8 mouse cellular contexts compared by ENCODE assay signal in the genomic region with DNA sequence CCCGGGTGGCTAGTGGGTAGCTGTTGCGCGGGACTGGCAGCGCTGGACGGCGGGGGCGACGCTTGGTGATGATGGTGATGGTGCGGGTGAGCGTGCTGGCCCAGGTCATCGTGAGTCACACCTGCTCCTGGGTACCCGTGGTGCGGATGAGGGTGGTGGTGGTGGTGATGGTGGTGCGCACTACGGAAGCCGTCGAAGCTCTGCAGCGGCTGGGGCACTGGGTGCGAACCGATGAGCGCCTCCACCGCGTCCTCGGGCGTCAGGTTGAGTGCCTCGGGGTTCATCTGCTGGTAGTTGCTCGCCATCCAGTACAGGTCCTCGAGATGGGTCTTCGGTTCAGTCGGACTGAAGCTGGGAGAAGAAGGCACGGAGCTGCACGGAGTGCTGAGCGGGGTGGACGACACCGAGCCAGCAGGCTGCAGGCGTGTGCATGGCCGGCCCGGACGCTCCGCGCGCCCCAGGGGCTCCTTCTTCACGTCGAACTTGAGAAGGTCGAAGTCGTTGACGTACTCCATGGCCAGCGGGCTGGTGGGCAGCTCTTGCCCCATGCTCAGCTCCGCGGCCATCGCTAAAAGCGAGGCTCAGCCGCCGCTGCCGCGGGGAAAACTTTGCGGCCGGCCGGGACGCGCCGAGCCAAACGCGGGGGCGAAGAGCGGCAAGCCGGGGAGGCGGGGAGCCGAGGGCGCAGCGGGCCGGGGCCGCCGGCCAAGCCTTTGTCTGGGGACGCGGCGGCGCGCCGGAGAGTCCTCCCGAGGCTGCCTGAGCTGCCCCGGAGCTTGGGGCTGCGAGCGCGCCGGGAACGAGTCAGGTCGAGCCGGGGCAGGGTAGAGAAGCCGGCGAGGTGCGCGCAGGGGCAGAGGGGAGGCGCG. TPM values are rescaled to one million over a fixed set of nuclear protein-coding genes. Genes with fewer than 3 reads are reported as not detected.
A peak's percentile ranks its signal among the peaks of the same experiment; 100 is the strongest.
DNase-seq lines count a peak whose midpoint lies in the region; ATAC-seq lines count a peak whose summit lies in the region.

No protein-coding gene starts in this region.

- H3K4me3 ChIP-seq in heart, embryonic 11.5 days (ENCODE audit: low read depth, low read length): peak overlapping the region; percentile 50
- H3K4me3 ChIP-seq in liver, embryonic 11.5 days (ENCODE audit: low read depth, low read length): peak overlapping the region; percentile 57
- peak overlapping the region; percentile 63 for H3K4me3 ChIP-seq in stomach, embryonic 16.5 days (replicated peaks; ENCODE audit: low read length)

- H3K27ac ChIP-seq in heart, embryonic 11.5 days (ENCODE audit: low read depth, low read length): 0 out of 2 replicates have a peak overlapping the region, but pooled peaks have one; percentile 13
- H3K27ac ChIP-seq in liver, embryonic 11.5 days (ENCODE audit: low read depth, low read length): no peak overlapping the region
- H3K27ac ChIP-seq in stomach, embryonic 16.5 days (ENCODE audit: low read length): peak overlapping the region; percentile 85

- intact Hi-C loops in heart, postnatal 10 days (cut with DNase I): loop anchor here (2.0 to 10.0 kb wide), 7 partner anchors 304 to 1454 kb away; no protein-coding TSS in a partner anchor

- H3K36me3 ChIP-seq in heart, embryonic 11.5 days (ENCODE audit: control insufficient read depth, insufficient read depth, low read length): no peaks in the 10 kb centered on the region
- H3K36me3 ChIP-seq in liver, embryonic 11.5 days (ENCODE audit: control insufficient read depth, insufficient read depth, low read length): no peaks in the 10 kb centered on the region
- no peaks in the 10 kb centered on the region for H3K36me3 ChIP-seq in stomach, embryonic 16.5 days (ENCODE audit: control insufficient read depth, insufficient read depth, low read length)

- no peak for DNase-seq in heart, postnatal 10 days
- DNase-seq in R1 (ENCODE audit: low read depth, low spot score): peak; percentile 15
- peak; percentile 46 for DNase-seq in gastrocnemius, postnatal 10 days
- DNase-seq in liver, embryonic 11.5 days (ENCODE audit: low spot score): no peak
- DNase-seq in cerebellum, postnatal 4 days (ENCODE audit: low spot score in 2 of 2): no peak
- no peak for DNase-seq in cerebellum, adult 9-10 months

- peaks cover 70% of the 10 kb centered on the region for H3K27me3 ChIP-seq in heart, embryonic 11.5 days (ENCODE audit: control insufficient read depth, insufficient read depth, low read length)
- H3K27me3 ChIP-seq in liver, embryonic 11.5 days (replicated peaks; ENCODE audit: control insufficient read depth, insufficient read depth, low read length): peaks cover 97% of the 10 kb centered on the region
- peaks cover 62% of the 10 kb centered on the region for H3K27me3 ChIP-seq in stomach, embryonic 16.5 days (ENCODE audit: control insufficient read depth, insufficient read depth, low read length)

- peak overlapping the region; percentile 69 for H3K9ac ChIP-seq in heart, embryonic 11.5 days (ENCODE audit: low read depth, low read length)
- H3K9ac ChIP-seq in liver, embryonic 11.5 days (ENCODE audit: low read depth, low read length): peak overlapping the region; percentile 51
- peak overlapping the region; percentile 85 for H3K9ac ChIP-seq in stomach, embryonic 16.5 days (ENCODE audit: low read length)

- 0 out of 2 replicates have a peak, but pooled peaks have one; percentile 12 for ATAC-seq in heart, embryonic 11.5 days (replicated peaks; ENCODE audit: insufficient number of reproducible peaks, low FRiP score, low TSS enrichment)
- peak; percentile 14 for ATAC-seq in liver, embryonic 11.5 days (replicated peaks; ENCODE audit: low FRiP score)
- 0 out of 2 replicates have a peak, but pooled peaks have one; percentile 5 for ATAC-seq in stomach, embryonic 16.5 days (ENCODE audit: insufficient read depth, low FRiP score)

- peaks cover 21% of the 10 kb centered on the region for H3K4me1 ChIP-seq in heart, embryonic 11.5 days (ENCODE audit: control insufficient read depth, insufficient read depth, low read length)
- peaks cover 10% of the 10 kb centered on the region; the same call in 1 of the 2 replicates for H3K4me1 ChIP-seq in liver, embryonic 11.5 days (replicated peaks; ENCODE audit: control insufficient read depth, insufficient read depth, low read length)
- H3K4me1 ChIP-seq in stomach, embryonic 16.5 days (ENCODE audit: control insufficient read depth, insufficient read depth, low read length): peaks cover 3% of the 10 kb centered on the region

- H3K4me2 ChIP-seq in heart, embryonic 11.5 days: peak overlapping the region; percentile 94
- H3K4me2 ChIP-seq in liver, embryonic 11.5 days: peak overlapping the region; percentile 90
- peak overlapping the region; percentile 99 for H3K4me2 ChIP-seq in stomach, embryonic 16.5 days (ENCODE audit: low read depth, low read length)

- WGBS in heart, embryonic 11.5 days (ENCODE audit: insufficient replicate concordance): 1% methylated on average over 81 of the region's 95 CpGs
- WGBS in liver, embryonic 11.5 days: 2% methylated on average over 93 of the region's 95 CpGs
- under 1% methylated on average over 94 of the region's 95 CpGs for WGBS in stomach, embryonic 16.5 days

- no peaks in the 10 kb centered on the region for H3K9me3 ChIP-seq in heart, embryonic 11.5 days (replicated peaks; ENCODE audit: control insufficient read depth, low read length)
- no peaks in the 10 kb centered on the region for H3K9me3 ChIP-seq in liver, embryonic 11.5 days (ENCODE audit: control insufficient read depth, low read length)
- no peaks in the 10 kb centered on the region for H3K9me3 ChIP-seq in stomach, embryonic 16.5 days (replicated peaks; ENCODE audit: control insufficient read depth, low read length)

RNA-seq across cellular contexts. Expression of a gene that starts 0.5 kb away (rescaled TPM):
- polyA plus RNA-seq in heart, embryonic 11.5 days (2014; fragmentation: Nextera tagmentation; extraction: Ambion mirVana): 5.3 and 5.4 TPM in 2 replicates
- 10 to 100 TPM; 11.2 to 12.1 TPM for total RNA-seq in heart, postnatal 10 days (2021)
- 10 to 100 TPM; 21.8 to 22.3 TPM for total RNA-seq in gastrocnemius, postnatal 10 days (2021)
- 4.5 and 5.0 TPM in 2 replicates for polyA plus RNA-seq in liver, embryonic 11.5 days (2014; fragmentation: Nextera tagmentation; extraction: Ambion mirVana)
- 6.3 and 6.9 TPM in 2 replicates for polyA plus RNA-seq in stomach, embryonic 16.5 days (2015; fragmentation: Nextera tagmentation; extraction: Ambion mirVana)

RNA-seq across cellular contexts. Expression of a gene that starts 32.4 kb away (rescaled TPM):
- 32.3 and 33.3 TPM in 2 replicates for polyA plus RNA-seq in heart, embryonic 11.5 days (2014; fragmentation: Nextera tagmentation; extraction: Ambion mirVana)
- 1 to 10 TPM; 6.1 to 6.2 TPM for total RNA-seq in heart, postnatal 10 days (2021)
- total RNA-seq in gastrocnemius, postnatal 10 days (2021): 1 to 10 TPM in 1 of 2 experiments, under 1 TPM in 1; 0.45 to 1.2 TPM
- polyA plus RNA-seq in liver, embryonic 11.5 days (2014; fragmentation: Nextera tagmentation; extraction: Ambion mirVana): 8.4 and 8.6 TPM in 2 replicates
- polyA plus RNA-seq in stomach, embryonic 16.5 days (2015; fragmentation: Nextera tagmentation; extraction: Ambion mirVana): 2.3 and 2.6 TPM in 2 replicates

Comparison
In these comparisons a context has a peak if more than half of its experiments do, and no peak if none do; other contexts are left out.
1. DNase-seq: peak in R1 (single experiment) and gastrocnemius, postnatal 10 days (single experiment); none in heart, postnatal 10 days (0 of 2), liver, embryonic 11.5 days (single experiment), cerebellum, postnatal 4 days (0 of 2) and cerebellum, adult 9-10 months (single experiment).
2. Peak in every context shown above with its lines, with median percentiles within 50 percentile points of each other: ATAC-seq, H3K4me2 ChIP-seq, H3K4me3 ChIP-seq and H3K9ac ChIP-seq.